Mouse (Mus musculus): ENCODE measurements around the gene Pla2g12b. TPM values are rescaled to one million over a fixed set of nuclear protein-coding genes. Genes with fewer than 3 reads are reported as not detected.

Gene Pla2g12b
- polyA plus RNA-seq (2015; fragmentation: Nextera tagmentation; extraction: Ambion mirVana) = not detected in 2 replicates

GRCm38 (mm10) chr10:59402899-59403792, at the start of gene Pla2g12b:
TSS of gene Pla2g12b (plus strand) at chr10:59403660.
- H3K9me3 ChIP-seq = no peaks in the 10 kb centered on the region
- no peaks in the 10 kb centered on the region for H3K36me3 ChIP-seq
- no peak within 1 kb of the TSS for H3K4me2 ChIP-seq (replicated peaks)
- H3K9ac ChIP-seq = no peak within 1 kb of the TSS
- no peak within 1 kb of the TSS for H3K27ac ChIP-seq
- 76% methylated on average over 21 of the region's 21 CpGs for WGBS
- H3K4me1 ChIP-seq = peaks cover 4% of the 10 kb centered on the region
- H3K27me3 ChIP-seq = no peaks in the 10 kb centered on the region; the same call in 1 of the 2 replicates
- ATAC-seq (ENCODE audit: low FRiP score, low read depth) = no peak
- H3K4me3 ChIP-seq = no peak within 1 kb of the TSS

GRCm38 (mm10) chr10:59354120-59354519, 49.3 kb upstream of the Pla2g12b start:
- H3K27me3 ChIP-seq = no peaks in the 10 kb centered on the region
- no peak overlapping the region for H3K4me2 ChIP-seq (replicated peaks)
- no peak for ATAC-seq (ENCODE audit: low FRiP score, low read depth)
- no peaks in the 10 kb centered on the region for H3K9me3 ChIP-seq
- H3K4me3 ChIP-seq = no peak overlapping the region
- no peak overlapping the region for H3K27ac ChIP-seq
- 88% methylated on average over 12 of the region's 12 CpGs for WGBS
- peaks cover 75% of the 10 kb centered on the region for H3K36me3 ChIP-seq
- no peaks in the 10 kb centered on the region for H3K4me1 ChIP-seq
- no peak overlapping the region for H3K9ac ChIP-seq

- WGBS = 70% methylated on average over 8 of the region's 8 CpGs
- no peak overlapping the region for H3K4me2 ChIP-seq (replicated peaks)
- no peaks in the 10 kb centered on the region for H3K27me3 ChIP-seq
- H3K4me1 ChIP-seq = no peaks in the 10 kb centered on the region
- H3K36me3 ChIP-seq = peaks cover 78% of the 10 kb centered on the region
- no peak overlapping the region for H3K27ac ChIP-seq
- no peaks in the 10 kb centered on the region for H3K9me3 ChIP-seq
- no peak overlapping the region for H3K9ac ChIP-seq
- no peak for ATAC-seq (ENCODE audit: low FRiP score, low read depth)
- H3K4me3 ChIP-seq = no peak overlapping the region
Observed at GRCm38 (mm10) chr10:59355020-59355419, 48.4 kb upstream of the Pla2g12b start.

- Histone ChIP-seq H3K4me3 (no peak overlapping the region), H3K9me3 (no peaks in the 10 kb centered on the region), H3K4me1 (no peaks in the 10 kb centered on the region), H3K36me3 (peaks cover 74% of the 10 kb centered on the region), H3K27ac (no peak overlapping the region), H3K27me3 (no peaks in the 10 kb centered on the region), H3K4me2 (replicated peaks) (no peak overlapping the region), H3K9ac (no peak overlapping the region)
- no peak for ATAC-seq (ENCODE audit: low FRiP score, low read depth)
- WGBS = 89% methylated on average over 4 of the region's 4 CpGs
Observed at GRCm38 (mm10) chr10:59358744-59359143, 44.7 kb upstream of the Pla2g12b start.

GRCm38 (mm10) chr10:59363208-59363607, 40.3 kb upstream of the Pla2g12b start:
- Histone ChIP-seq H3K27me3 (no peaks in the 10 kb centered on the region), H3K4me3 (no peak overlapping the region), H3K9me3 (no peaks in the 10 kb centered on the region), H3K36me3 (peaks cover 91% of the 10 kb centered on the region), H3K9ac (no peak overlapping the region), H3K4me2 (replicated peaks) (no peak overlapping the region), H3K4me1 (0 out of 2 replicates have a peak, but pooled peaks cover 8% of the 10 kb centered on the region), H3K27ac (no peak overlapping the region)
- ATAC-seq (ENCODE audit: low FRiP score, low read depth) = no peak
- WGBS = 85% methylated on average over 2 of the region's 2 CpGs

- ATAC-seq (ENCODE audit: low FRiP score, low read depth) = no peak
- Histone ChIP-seq H3K4me3 (no peak overlapping the region), H3K9me3 (no peaks in the 10 kb centered on the region), H3K36me3 (peaks cover 93% of the 10 kb centered on the region), H3K9ac (no peak overlapping the region), H3K27ac (no peak overlapping the region), H3K4me1 (0 out of 2 replicates have a peak, but pooled peaks cover 8% of the 10 kb centered on the region), H3K27me3 (no peaks in the 10 kb centered on the region), H3K4me2 (replicated peaks) (no peak overlapping the region)
- WGBS = 94% methylated on average over 3 of the region's 3 CpGs
Observed at GRCm38 (mm10) chr10:59364551-59364950, 38.9 kb upstream of the Pla2g12b start.

GRCm38 (mm10) chr10:59365804-59366589, 37.5 kb upstream of the Pla2g12b start:
- Histone ChIP-seq H3K36me3 (peaks cover 97% of the 10 kb centered on the region), H3K4me1 (0 out of 2 replicates have a peak, but pooled peaks cover 8% of the 10 kb centered on the region)
- WGBS = 86% methylated on average over 5 of the region's 5 CpGs

GRCm38 (mm10) chr10:59366746-59367145, 36.7 kb upstream of the Pla2g12b start:
- Histone ChIP-seq H3K9ac (no peak overlapping the region), H3K4me2 (replicated peaks) (no peak overlapping the region), H3K9me3 (no peaks in the 10 kb centered on the region), H3K27me3 (no peaks in the 10 kb centered on the region), H3K27ac (no peak overlapping the region), H3K4me1 (0 out of 2 replicates have a peak, but pooled peaks cover 8% of the 10 kb centered on the region), H3K36me3 (peaks cover 97% of the 10 kb centered on the region), H3K4me3 (no peak overlapping the region)
- WGBS = 98% methylated on average over 4 of the region's 4 CpGs
- no peak for ATAC-seq (ENCODE audit: low FRiP score, low read depth)

More at GRCm38 (mm10) chr10:59365804-59366589, 37.5 kb upstream of the Pla2g12b start:
- Histone ChIP-seq H3K9me3 (no peaks in the 10 kb centered on the region), H3K4me2 (replicated peaks) (no peak overlapping the region), H3K27me3 (no peaks in the 10 kb centered on the region), H3K4me3 (no peak overlapping the region), H3K9ac (no peak overlapping the region), H3K27ac (no peak overlapping the region)
- ATAC-seq (ENCODE audit: low FRiP score, low read depth) = no peak

GRCm38 (mm10) chr10:59367206-59367605, 36.3 kb upstream of the Pla2g12b start:
- no peak overlapping the region for H3K4me3 ChIP-seq
- H3K27ac ChIP-seq = no peak overlapping the region
- H3K4me2 ChIP-seq (replicated peaks) = no peak overlapping the region
- H3K9ac ChIP-seq = no peak overlapping the region
- no peak for ATAC-seq (ENCODE audit: low FRiP score, low read depth)
- H3K27me3 ChIP-seq = no peaks in the 10 kb centered on the region
- peaks cover 95% of the 10 kb centered on the region for H3K36me3 ChIP-seq
- H3K9me3 ChIP-seq = no peaks in the 10 kb centered on the region
- 80% methylated on average over 4 of the region's 4 CpGs for WGBS
- H3K4me1 ChIP-seq = 0 out of 2 replicates have a peak, but pooled peaks cover 8% of the 10 kb centered on the region

GRCm38 (mm10) chr10:59368729-59369128, 34.7 kb upstream of the Pla2g12b start:
- ATAC-seq (ENCODE audit: low FRiP score, low read depth) = no peak
- H3K9ac ChIP-seq = no peak overlapping the region
- peaks cover 94% of the 10 kb centered on the region for H3K36me3 ChIP-seq
- no peak overlapping the region for H3K27ac ChIP-seq
- no peaks in the 10 kb centered on the region for H3K9me3 ChIP-seq
- H3K4me1 ChIP-seq = 0 out of 2 replicates have a peak, but pooled peaks cover 8% of the 10 kb centered on the region
- no peak overlapping the region for H3K4me2 ChIP-seq (replicated peaks)
- no peak overlapping the region for H3K4me3 ChIP-seq
- 85% methylated on average over 8 of the region's 8 CpGs for WGBS
- H3K27me3 ChIP-seq = no peaks in the 10 kb centered on the region

- Histone ChIP-seq H3K4me1 (0 out of 2 replicates have a peak, but pooled peaks cover 8% of the 10 kb centered on the region), H3K36me3 (peaks cover 94% of the 10 kb centered on the region), H3K9me3 (no peaks in the 10 kb centered on the region), H3K27ac (no peak overlapping the region), H3K9ac (no peak overlapping the region), H3K4me3 (no peak overlapping the region), H3K4me2 (replicated peaks) (no peak overlapping the region), H3K27me3 (no peaks in the 10 kb centered on the region)
- 93% methylated on average over 9 of the region's 9 CpGs for WGBS
- no peak for ATAC-seq (ENCODE audit: low FRiP score, low read depth)
Observed at GRCm38 (mm10) chr10:59369426-59369825, 34.0 kb upstream of the Pla2g12b start.

- Histone ChIP-seq H3K4me1 (no peaks in the 10 kb centered on the region), H3K27ac (no peak overlapping the region), H3K9ac (no peak overlapping the region), H3K4me2 (replicated peaks) (no peak overlapping the region), H3K9me3 (no peaks in the 10 kb centered on the region), H3K4me3 (no peak overlapping the region), H3K27me3 (no peaks in the 10 kb centered on the region), H3K36me3 (peaks cover 27% of the 10 kb centered on the region)
- no peak for ATAC-seq (ENCODE audit: low FRiP score, low read depth)
- 81% methylated on average over 10 of the region's 10 CpGs for WGBS
Observed at GRCm38 (mm10) chr10:59377906-59378305, 25.6 kb upstream of the Pla2g12b start.
